Mouse (Mus musculus): ENCODE data around the gene Gk. TPM values are rescaled to one million over a fixed set of nuclear protein-coding genes. Genes with fewer than 3 reads are reported as not detected.

The Gk gene
- 7.9 and 8.6 TPM in 2 replicates for polyA plus RNA-seq (2014; fragmentation: Nextera tagmentation; extraction: Ambion mirVana)

GRCm38 (mm10) chrX:85776544-85777087, at the start of gene Gk:
Gk (minus strand) TSS chrX:85776819.
- H3K4me2 ChIP-seq (ENCODE audit: low read depth, low read length, severe bottlenecking): peak within 1 kb of the TSS; percentile 53
- DNase-seq (ENCODE audit: low spot score): peak; percentile 97
- H3K9me3 ChIP-seq (ENCODE audit: control insufficient read depth, low read length): no peaks in the 10 kb centered on the region
- ATAC-seq (replicated peaks; ENCODE audit: low FRiP score): peak; percentile 99
- no peaks in the 10 kb centered on the region for H3K36me3 ChIP-seq (ENCODE audit: control insufficient read depth, insufficient read depth, low read length)
- H3K27ac ChIP-seq (ENCODE audit: low read depth, low read length): 0 out of 2 replicates have a peak within 1 kb of the TSS, but pooled peaks have one; percentile 53
- H3K4me1 ChIP-seq (replicated peaks; ENCODE audit: control insufficient read depth, insufficient read depth, low read length): no peaks in the 10 kb centered on the region
- WGBS: 23% methylated on average over 40 of the region's 45 CpGs
- peak within 1 kb of the TSS; percentile 44 for H3K4me3 ChIP-seq (ENCODE audit: low read depth, low read length)
- peak within 1 kb of the TSS; percentile 66 for H3K9ac ChIP-seq (ENCODE audit: low read length)
- no peaks in the 10 kb centered on the region for H3K27me3 ChIP-seq (ENCODE audit: control insufficient read depth, insufficient read depth, low read length)

GRCm38 (mm10) chrX:85804706-85805376, 28.2 kb upstream of the Gk start:
- DNase-seq (ENCODE audit: low spot score): no peak
- no peak overlapping the region for H3K4me2 ChIP-seq (ENCODE audit: low read depth, low read length, severe bottlenecking)
- no peaks in the 10 kb centered on the region for H3K4me1 ChIP-seq (replicated peaks; ENCODE audit: control insufficient read depth, insufficient read depth, low read length)
- H3K27ac ChIP-seq (ENCODE audit: low read depth, low read length): no peak overlapping the region
- H3K4me3 ChIP-seq (ENCODE audit: low read depth, low read length): no peak overlapping the region
- no peaks in the 10 kb centered on the region for H3K9me3 ChIP-seq (ENCODE audit: control insufficient read depth, low read length)
- H3K9ac ChIP-seq (ENCODE audit: low read length): no peak overlapping the region
- ATAC-seq (replicated peaks; ENCODE audit: low FRiP score): no peak
- WGBS: 85% methylated on average over 4 of the region's 4 CpGs
- no peaks in the 10 kb centered on the region for H3K27me3 ChIP-seq (ENCODE audit: control insufficient read depth, insufficient read depth, low read length)
- no peaks in the 10 kb centered on the region for H3K36me3 ChIP-seq (ENCODE audit: control insufficient read depth, insufficient read depth, low read length)

- Histone ChIP-seq H3K27ac (ENCODE audit: low read depth, low read length) (no peak overlapping the region), H3K36me3 (ENCODE audit: control insufficient read depth, insufficient read depth, low read length) (no peaks in the 10 kb centered on the region), H3K9me3 (ENCODE audit: control insufficient read depth, low read length) (no peaks in the 10 kb centered on the region), H3K4me1 (replicated peaks; ENCODE audit: control insufficient read depth, insufficient read depth, low read length) (no peaks in the 10 kb centered on the region), H3K4me3 (ENCODE audit: low read depth, low read length) (no peak overlapping the region), H3K4me2 (ENCODE audit: low read depth, low read length, severe bottlenecking) (no peak overlapping the region), H3K27me3 (ENCODE audit: control insufficient read depth, insufficient read depth, low read length) (no peaks in the 10 kb centered on the region), H3K9ac (ENCODE audit: low read length) (no peak overlapping the region)
- no peak for ATAC-seq (replicated peaks; ENCODE audit: low FRiP score)
- no peak for DNase-seq (ENCODE audit: low spot score)
These were observed 26.4 kb upstream of the Gk start for GRCm38 (mm10) chrX:85803006-85803405.

- DNase-seq (ENCODE audit: low spot score) (no peak), ATAC-seq (replicated peaks; ENCODE audit: low FRiP score) (no peak)
- H3K9me3 ChIP-seq (ENCODE audit: control insufficient read depth, low read length): no peaks in the 10 kb centered on the region
- no peaks in the 10 kb centered on the region for H3K4me1 ChIP-seq (replicated peaks; ENCODE audit: control insufficient read depth, insufficient read depth, low read length)
- H3K4me2 ChIP-seq (ENCODE audit: low read depth, low read length, severe bottlenecking): no peak overlapping the region
- H3K9ac ChIP-seq (ENCODE audit: low read length): no peak overlapping the region
- no peak overlapping the region for H3K27ac ChIP-seq (ENCODE audit: low read depth, low read length)
- no peaks in the 10 kb centered on the region for H3K27me3 ChIP-seq (ENCODE audit: control insufficient read depth, insufficient read depth, low read length)
- H3K4me3 ChIP-seq (ENCODE audit: low read depth, low read length): no peak overlapping the region
- 90% methylated on average over 2 of the region's 2 CpGs for WGBS
- no peaks in the 10 kb centered on the region for H3K36me3 ChIP-seq (ENCODE audit: control insufficient read depth, insufficient read depth, low read length)
These were observed 20.8 kb upstream of the Gk start for GRCm38 (mm10) chrX:85797449-85797848.

GRCm38 (mm10) chrX:85778346-85778745, 1.7 kb upstream of the Gk start:
- Histone ChIP-seq H3K4me3 (ENCODE audit: low read depth, low read length) (no peak overlapping the region), H3K36me3 (ENCODE audit: control insufficient read depth, insufficient read depth, low read length) (no peaks in the 10 kb centered on the region), H3K27ac (ENCODE audit: low read depth, low read length) (no peak overlapping the region), H3K9me3 (ENCODE audit: control insufficient read depth, low read length) (no peaks in the 10 kb centered on the region), H3K4me2 (ENCODE audit: low read depth, low read length, severe bottlenecking) (no peak overlapping the region), H3K9ac (ENCODE audit: low read length) (no peak overlapping the region), H3K27me3 (ENCODE audit: control insufficient read depth, insufficient read depth, low read length) (no peaks in the 10 kb centered on the region), H3K4me1 (replicated peaks; ENCODE audit: control insufficient read depth, insufficient read depth, low read length) (no peaks in the 10 kb centered on the region)
- ATAC-seq (replicated peaks; ENCODE audit: low FRiP score) (no peak), DNase-seq (ENCODE audit: low spot score) (no peak)
- 82% methylated on average over 3 of the region's 3 CpGs for WGBS

- H3K9me3 ChIP-seq (ENCODE audit: control insufficient read depth, low read length): no peaks in the 10 kb centered on the region
These were observed 522 bp upstream of the Gk start for GRCm38 (mm10) chrX:85777141-85777540.

GRCm38 (mm10) chrX:85775879-85776543, 608 bp downstream of the Gk start:
- Histone ChIP-seq H3K4me1 (replicated peaks; ENCODE audit: control insufficient read depth, insufficient read depth, low read length) (no peaks in the 10 kb centered on the region), H3K9me3 (ENCODE audit: control insufficient read depth, low read length) (no peaks in the 10 kb centered on the region), H3K9ac (ENCODE audit: low read length) (peak overlapping the region; percentile 45; the same call in 1 of the 2 replicates), H3K27ac (ENCODE audit: low read depth, low read length) (no peak overlapping the region), H3K4me3 (ENCODE audit: low read depth, low read length) (peak overlapping the region; percentile 34), H3K36me3 (ENCODE audit: control insufficient read depth, insufficient read depth, low read length) (no peaks in the 10 kb centered on the region), H3K4me2 (ENCODE audit: low read depth, low read length, severe bottlenecking) (peak overlapping the region; percentile 53), H3K27me3 (ENCODE audit: control insufficient read depth, insufficient read depth, low read length) (no peaks in the 10 kb centered on the region)
- ATAC-seq (replicated peaks; ENCODE audit: low FRiP score) (no peak; the same call in 1 of the 2 replicates), DNase-seq (ENCODE audit: low spot score) (no peak)
- WGBS: 36% methylated on average over 22 of the region's 22 CpGs

More at GRCm38 (mm10) chrX:85777141-85777540, 522 bp upstream of the Gk start:
- Histone ChIP-seq H3K4me3 (ENCODE audit: low read depth, low read length) (peak overlapping the region; percentile 44), H3K9ac (ENCODE audit: low read length) (peak overlapping the region; percentile 66), H3K27me3 (ENCODE audit: control insufficient read depth, insufficient read depth, low read length) (no peaks in the 10 kb centered on the region), H3K36me3 (ENCODE audit: control insufficient read depth, insufficient read depth, low read length) (no peaks in the 10 kb centered on the region), H3K4me1 (replicated peaks; ENCODE audit: control insufficient read depth, insufficient read depth, low read length) (no peaks in the 10 kb centered on the region), H3K4me2 (ENCODE audit: low read depth, low read length, severe bottlenecking) (peak overlapping the region; percentile 24; the same call in 1 of the 2 replicates), H3K27ac (ENCODE audit: low read depth, low read length) (0 out of 2 replicates have a peak overlapping the region, but pooled peaks have one; percentile 53)
- 16% methylated on average over 17 of the region's 17 CpGs for WGBS
- DNase-seq (ENCODE audit: low spot score): peak; percentile 62
- peak; percentile 59 for ATAC-seq (replicated peaks; ENCODE audit: low FRiP score)

- no peak overlapping the region for H3K27ac ChIP-seq (ENCODE audit: low read depth, low read length)
- H3K4me1 ChIP-seq (replicated peaks; ENCODE audit: control insufficient read depth, insufficient read depth, low read length): no peaks in the 10 kb centered on the region
- no peaks in the 10 kb centered on the region for H3K27me3 ChIP-seq (ENCODE audit: control insufficient read depth, insufficient read depth, low read length)
- no peaks in the 10 kb centered on the region for H3K9me3 ChIP-seq (ENCODE audit: control insufficient read depth, low read length)
- H3K36me3 ChIP-seq (ENCODE audit: control insufficient read depth, insufficient read depth, low read length): no peaks in the 10 kb centered on the region
- DNase-seq (ENCODE audit: low spot score) (no peak), ATAC-seq (replicated peaks; ENCODE audit: low FRiP score) (no peak)
- WGBS: 78% methylated on average over 3 of the region's 3 CpGs
- H3K4me3 ChIP-seq (ENCODE audit: low read depth, low read length): no peak overlapping the region
- H3K4me2 ChIP-seq (ENCODE audit: low read depth, low read length, severe bottlenecking): no peak overlapping the region
- H3K9ac ChIP-seq (ENCODE audit: low read length): no peak overlapping the region
These were observed 5.3 kb downstream of the Gk start for GRCm38 (mm10) chrX:85771303-85771702.

All from forebrain, embryonic 11.5 days (tissue).